Mouse (Mus musculus) midbrain, embryonic 11.5 days (tissue): ENCODE measurements at regions not wholly inside any gene's neighbourhood (a gene's known extent, or its start where the extent isn't known, plus 50 kb on each side); places are given as distances from the start of the nearest gene placed in this dataset.

Experiments used
- ATAC-seq: fragments of 200-750 bp; cut with Nextera tagmentation; 2 replicates; pipeline ENCODE4 v1.8.0; 2017; ENCODE audit warnings: moderate TSS enrichment, moderate library complexity; ENCODE audit not compliant: low FRiP score
- DNase-seq: peaks from one replicate; pipeline ENCODE4 v3.0.0; 2015; ENCODE audit warnings: low spot score; ENCODE audit errors: missing footprints
- H3K27ac ChIP-seq: fragments of 300-500 bp; sonication (generic); 2 replicates; pipeline ENCODE4 v1.5.1; 2014; ENCODE audit warnings: low read depth, low read length
- H3K27me3 ChIP-seq: fragments of 300-500 bp; sonication (generic); 2 replicates; pipeline ENCODE4 v1.6.1; 2014; ENCODE audit warnings: mild to moderate bottlenecking, low read length, moderate library complexity, mixed read lengths; ENCODE audit not compliant: control insufficient read depth, insufficient read depth
- H3K36me3 ChIP-seq: fragments of 300-500 bp; sonication (generic); 2 replicates; pipeline ENCODE4 v1.6.1; 2014; ENCODE audit warnings: mild to moderate bottlenecking, low read length, moderate library complexity, mixed read lengths; ENCODE audit not compliant: control insufficient read depth, insufficient read depth
- H3K4me1 ChIP-seq: fragments of 300-500 bp; sonication (generic); 2 replicates; pipeline ENCODE4 v1.6.1; 2014; ENCODE audit warnings: low read length; ENCODE audit not compliant: control insufficient read depth, insufficient read depth
- H3K4me2 ChIP-seq: fragments of 300-500 bp; sonication (generic); 2 replicates; pipeline ENCODE4 v1.6.1; 2014; ENCODE audit warnings: mild to moderate bottlenecking, moderate library complexity
- H3K4me3 ChIP-seq: fragments of 300-500 bp; sonication (generic); 2 replicates; pipeline ENCODE4 v1.5.1; 2014; ENCODE audit warnings: low read depth, low read length
- H3K9ac ChIP-seq: fragments of 300-500 bp; sonication (generic); 2 replicates; pipeline ENCODE4 v1.6.1; 2014; ENCODE audit warnings: low read length
- H3K9me3 ChIP-seq: fragments of 300-500 bp; sonication (generic); 2 replicates; pipeline ENCODE4 v1.6.1; 2016; ENCODE audit warnings: low read length; ENCODE audit not compliant: control insufficient read depth
- whole genome bisulfite sequencing: fragments of 180-500 bp; shearing (Covaris S2); extraction: QIAGEN DNeasy Blood & Tissue Kit; methylation state at CpG from one replicate; pipeline ENCODE4 v1.1.7; 2014; 5-methylcytosine and 5-hydroxymethylcytosine counted together

- Histone ChIP-seq H3K27ac (no peak overlapping the region), H3K4me1 (peaks cover 6% of the 10 kb centered on the region), H3K4me2 (no peak overlapping the region), H3K4me3 (no peak overlapping the region), H3K36me3 (no peaks in the 10 kb centered on the region), H3K27me3 (no peaks in the 10 kb centered on the region), H3K9ac (no peak overlapping the region), H3K9me3 (no peaks in the 10 kb centered on the region)
- 87% methylated on average over 3 of the region's 3 CpGs for WGBS
- DNase-seq (no peak), ATAC-seq (no peak)
Observed at GRCm38 (mm10) chr3:133753041-133753440, 208.1 kb upstream of the Tet2 start.

- H3K36me3 ChIP-seq: no peaks in the 10 kb centered on the region
- ATAC-seq: peak; percentile 36; the same call in 1 of the 2 replicates
- H3K4me1 ChIP-seq: peaks cover 6% of the 10 kb centered on the region
- H3K9me3 ChIP-seq: no peaks in the 10 kb centered on the region
- WGBS: 41% methylated on average over 14 of the region's 14 CpGs
- DNase-seq: no peak
- H3K9ac ChIP-seq: no peak overlapping the region
- H3K27me3 ChIP-seq: no peaks in the 10 kb centered on the region
- no peak overlapping the region for H3K4me2 ChIP-seq
- H3K4me3 ChIP-seq: no peak overlapping the region
- H3K27ac ChIP-seq: no peak overlapping the region
Observed at GRCm38 (mm10) chr3:133754006-133754910, 209.3 kb upstream of the Tet2 start.

- 6% methylated on average over 3 of the region's 3 CpGs for WGBS
- no peak overlapping the region for H3K9ac ChIP-seq
- H3K27me3 ChIP-seq: no peaks in the 10 kb centered on the region
- no peak overlapping the region for H3K27ac ChIP-seq
- H3K4me2 ChIP-seq: no peak overlapping the region
- peak; percentile 72; the same call in 1 of the 2 replicates for ATAC-seq
- H3K36me3 ChIP-seq: no peaks in the 10 kb centered on the region
- H3K9me3 ChIP-seq: no peaks in the 10 kb centered on the region
- H3K4me3 ChIP-seq: no peak overlapping the region
- peaks cover 6% of the 10 kb centered on the region for H3K4me1 ChIP-seq
- DNase-seq: no peak
Observed at GRCm38 (mm10) chr3:133754911-133755259, 209.9 kb upstream of the Tet2 start.

- Histone ChIP-seq H3K36me3 (no peaks in the 10 kb centered on the region), H3K9ac (no peak overlapping the region), H3K27me3 (no peaks in the 10 kb centered on the region), H3K4me2 (no peak overlapping the region), H3K4me1 (peaks cover 6% of the 10 kb centered on the region), H3K4me3 (no peak overlapping the region), H3K27ac (no peak overlapping the region), H3K9me3 (no peaks in the 10 kb centered on the region)
- ATAC-seq: no peak
- 80% methylated on average over 12 of the region's 12 CpGs for WGBS
- no peak for DNase-seq
Observed at GRCm38 (mm10) chr3:133757756-133758420, 212.9 kb upstream of the Tet2 start.

GRCm38 (mm10) chr3:133758421-133758820 is 213.5 kb upstream of the Tet2 start:
- Histone ChIP-seq H3K4me2 (no peak overlapping the region), H3K27me3 (no peaks in the 10 kb centered on the region), H3K4me1 (peaks cover 6% of the 10 kb centered on the region), H3K27ac (no peak overlapping the region), H3K9me3 (no peaks in the 10 kb centered on the region), H3K36me3 (no peaks in the 10 kb centered on the region), H3K9ac (no peak overlapping the region), H3K4me3 (no peak overlapping the region)
- ATAC-seq: no peak
- no peak for DNase-seq
- WGBS: 46% methylated on average over 4 of the region's 4 CpGs

- H3K27ac ChIP-seq: no peak overlapping the region
- no peaks in the 10 kb centered on the region for H3K9me3 ChIP-seq
- no peaks in the 10 kb centered on the region for H3K36me3 ChIP-seq
- 65% methylated on average over 2 of the region's 2 CpGs for WGBS
- H3K4me3 ChIP-seq: no peak overlapping the region
- DNase-seq: no peak
- H3K4me1 ChIP-seq: peaks cover 4% of the 10 kb centered on the region
- no peak overlapping the region for H3K9ac ChIP-seq
- no peak overlapping the region for H3K4me2 ChIP-seq
- no peak for ATAC-seq
- H3K27me3 ChIP-seq: no peaks in the 10 kb centered on the region
Observed at GRCm38 (mm10) chr3:133759611-133760010, 214.7 kb upstream of the Tet2 start.

GRCm38 (mm10) chr3:133760221-133760620 is 215.3 kb upstream of the Tet2 start:
- no peak overlapping the region for H3K4me2 ChIP-seq
- no peak overlapping the region for H3K4me3 ChIP-seq
- no peak overlapping the region for H3K9ac ChIP-seq
- no peaks in the 10 kb centered on the region; the same call in 1 of the 2 replicates for H3K4me1 ChIP-seq
- H3K36me3 ChIP-seq: no peaks in the 10 kb centered on the region
- H3K9me3 ChIP-seq: no peaks in the 10 kb centered on the region
- DNase-seq (no peak), ATAC-seq (no peak)
- 88% methylated on average over 1 of the region's 1 CpGs for WGBS
- no peaks in the 10 kb centered on the region for H3K27me3 ChIP-seq
- H3K27ac ChIP-seq: no peak overlapping the region

GRCm38 (mm10) chr3:133763721-133764120 is 218.8 kb upstream of the Tet2 start:
- H3K9ac ChIP-seq: no peak overlapping the region
- H3K9me3 ChIP-seq: no peaks in the 10 kb centered on the region
- H3K27me3 ChIP-seq: no peaks in the 10 kb centered on the region
- no peak overlapping the region for H3K27ac ChIP-seq
- H3K4me3 ChIP-seq: no peak overlapping the region
- H3K36me3 ChIP-seq: no peaks in the 10 kb centered on the region
- no peak for ATAC-seq
- DNase-seq: no peak
- H3K4me1 ChIP-seq: no peaks in the 10 kb centered on the region
- no peak overlapping the region for H3K4me2 ChIP-seq

- no peak for DNase-seq
- Histone ChIP-seq H3K4me1 (no peaks in the 10 kb centered on the region), H3K4me2 (no peak overlapping the region), H3K9ac (no peak overlapping the region), H3K27me3 (no peaks in the 10 kb centered on the region), H3K4me3 (no peak overlapping the region), H3K27ac (no peak overlapping the region), H3K9me3 (no peaks in the 10 kb centered on the region), H3K36me3 (no peaks in the 10 kb centered on the region)
- ATAC-seq: no peak
- 86% methylated on average over 2 of the region's 2 CpGs for WGBS
Observed at GRCm38 (mm10) chr3:133773490-133773889, 228.6 kb upstream of the Tet2 start.
